Mouse (Mus musculus) intestine, embryonic 14.5 days (tissue): ENCODE measurements at regions not wholly inside any gene's neighbourhood (a gene's known extent, or its start where the extent isn't known, plus 50 kb on each side); places are given as distances from the start of the nearest gene placed in this dataset.

Experiments
- ATAC-seq: fragments of 200-750 bp; cut with Nextera tagmentation; replicated peaks from 2 replicates; pipeline ENCODE4 v1.8.0; 2017; ENCODE audit warnings: low read depth, moderate number of reproducible peaks, moderate TSS enrichment, moderate library complexity; ENCODE audit not compliant: low FRiP score, low TSS enrichment
- DNase-seq: peaks from one replicate; pipeline ENCODE4 v3.0.0-alpha.2; 2018; ENCODE audit warnings: low spot score
- H3K27ac ChIP-seq: fragments of 300-500 bp; sonication (generic); 2 replicates; pipeline ENCODE4 v1.5.1; 2014; ENCODE audit warnings: low read depth, mild to moderate bottlenecking, control low read depth
- H3K27me3 ChIP-seq: fragments of 300-500 bp; sonication (generic); replicated peaks from 2 replicates; pipeline ENCODE4 v1.6.1; 2014; ENCODE audit warnings: low read length, control low read depth; ENCODE audit not compliant: control insufficient read depth, insufficient read depth
- H3K36me3 ChIP-seq: fragments of 300-500 bp; sonication (generic); 2 replicates; pipeline ENCODE4 v1.6.1; 2014; ENCODE audit warnings: low read length, control low read depth; ENCODE audit not compliant: control insufficient read depth, insufficient read depth
- H3K4me1 ChIP-seq: fragments of 300-500 bp; sonication (generic); replicated peaks from 2 replicates; pipeline ENCODE4 v1.6.1; 2014; ENCODE audit warnings: low read length, control low read depth, mixed read lengths; ENCODE audit not compliant: control insufficient read depth, insufficient read depth
- H3K4me2 ChIP-seq: fragments of 300-500 bp; sonication (generic); 2 replicates; pipeline ENCODE4 v1.6.1; 2014; ENCODE audit warnings: low read length
- H3K4me3 ChIP-seq: fragments of 300-500 bp; sonication (generic); 2 replicates; pipeline ENCODE4 v1.5.1; 2014; ENCODE audit warnings: low read depth, low read length, control low read depth, mixed read lengths
- H3K9ac ChIP-seq: fragments of 300-500 bp; sonication (generic); 2 replicates; pipeline ENCODE4 v1.6.1; 2014; ENCODE audit warnings: mild to moderate bottlenecking, low read length
- H3K9me3 ChIP-seq: fragments of 300-500 bp; sonication (generic); 2 replicates; pipeline ENCODE4 v1.6.1; 2016; ENCODE audit warnings: low read length, control low read depth; ENCODE audit not compliant: control insufficient read depth
- WGBS: fragments of 180-500 bp; shearing (Covaris S2); extraction: QIAGEN DNeasy Blood & Tissue Kit; methylation state at CpG from one replicate; pipeline ENCODE4 v1.1.7; 2014; 5-methylcytosine and 5-hydroxymethylcytosine counted together

- Histone ChIP-seq H3K9me3 (no peaks in the 10 kb centered on the region), H3K27ac (no peak overlapping the region), H3K27me3 (no peaks in the 10 kb centered on the region), H3K9ac (no peak overlapping the region), H3K4me2 (no peak overlapping the region), H3K36me3 (no peaks in the 10 kb centered on the region), H3K4me3 (no peak overlapping the region), H3K4me1 (no peaks in the 10 kb centered on the region)
- no peak for ATAC-seq
- peak; percentile 76 for DNase-seq
- 40% methylated on average over 4 of the region's 4 CpGs for WGBS
These were observed 59.1 kb upstream of the Mbip start for GRCm38 (mm10) chr12:56404833-56405232.

- no peak overlapping the region for H3K4me2 ChIP-seq
- WGBS, result 81% methylated on average over 2 of the region's 2 CpGs
- H3K27ac ChIP-seq, result no peak overlapping the region
- no peak overlapping the region for H3K4me3 ChIP-seq
- no peaks in the 10 kb centered on the region for H3K4me1 ChIP-seq
- H3K9me3 ChIP-seq, result no peaks in the 10 kb centered on the region
- ATAC-seq, result no peak
- H3K9ac ChIP-seq, result no peak overlapping the region
- DNase-seq, result no peak
- no peaks in the 10 kb centered on the region for H3K27me3 ChIP-seq
- H3K36me3 ChIP-seq, result no peaks in the 10 kb centered on the region
These were observed 58.6 kb upstream of the Mbip start for GRCm38 (mm10) chr12:56404262-56404661.

- no peaks in the 10 kb centered on the region for H3K27me3 ChIP-seq
- no peaks in the 10 kb centered on the region for H3K36me3 ChIP-seq
- no peak for ATAC-seq
- H3K9ac ChIP-seq, result no peak overlapping the region
- no peaks in the 10 kb centered on the region for H3K4me1 ChIP-seq
- DNase-seq, result no peak
- no peak overlapping the region for H3K27ac ChIP-seq
- no peaks in the 10 kb centered on the region for H3K9me3 ChIP-seq
- 80% methylated on average over 6 of the region's 6 CpGs for WGBS
- H3K4me3 ChIP-seq, result no peak overlapping the region
- H3K4me2 ChIP-seq, result no peak overlapping the region
These were observed 57.9 kb upstream of the Mbip start for GRCm38 (mm10) chr12:56403626-56404025.

GRCm38 (mm10) chr12:56402844-56403243, 57.1 kb upstream of the Mbip start:
- ATAC-seq (no peak), DNase-seq (no peak)
- no peaks in the 10 kb centered on the region for H3K36me3 ChIP-seq
- H3K9ac ChIP-seq, result no peak overlapping the region
- H3K4me3 ChIP-seq, result no peak overlapping the region
- no peak overlapping the region for H3K4me2 ChIP-seq
- no peak overlapping the region for H3K27ac ChIP-seq
- 81% methylated on average over 6 of the region's 6 CpGs for WGBS
- H3K27me3 ChIP-seq, result no peaks in the 10 kb centered on the region
- no peaks in the 10 kb centered on the region for H3K4me1 ChIP-seq
- H3K9me3 ChIP-seq, result no peaks in the 10 kb centered on the region

GRCm38 (mm10) chr12:56402137-56402536, 56.4 kb upstream of the Mbip start:
- Histone ChIP-seq H3K4me2 (no peak overlapping the region), H3K4me3 (no peak overlapping the region), H3K4me1 (no peaks in the 10 kb centered on the region), H3K9ac (no peak overlapping the region), H3K27ac (no peak overlapping the region), H3K27me3 (no peaks in the 10 kb centered on the region), H3K9me3 (no peaks in the 10 kb centered on the region), H3K36me3 (no peaks in the 10 kb centered on the region)
- DNase-seq, result no peak
- ATAC-seq, result no peak
- WGBS, result 85% methylated on average over 7 of the region's 7 CpGs
